Mouse (Mus musculus) liver, embryonic 13.5 days (tissue): ENCODE data around the gene Hnf1a. TPM values are rescaled to one million over a fixed set of nuclear protein-coding genes. Genes with fewer than 3 reads are reported as not detected.

Experiments used
- ATAC-seq: fragments of 200-750 bp; cut with Nextera tagmentation; 2 replicates; pipeline ENCODE4 v1.8.0; 2017; ENCODE audit warnings: low read depth, mild to moderate bottlenecking, moderate number of reproducible peaks, moderate library complexity
- DNase-seq: peaks from one replicate; pipeline ENCODE4 v3.0.0; 2022
- H3K27ac ChIP-seq: fragments of 300-500 bp; sonication (generic); 2 replicates; pipeline ENCODE4 v1.5.1; 2015; ENCODE audit warnings: moderate library complexity, mild to moderate bottlenecking, inconsistent platforms
- H3K27me3 ChIP-seq: fragments of 300-500 bp; sonication (generic); 2 replicates; pipeline ENCODE4 v1.6.1; 2015; ENCODE audit warnings: mild to moderate bottlenecking, inconsistent platforms
- H3K36me3 ChIP-seq: fragments of 300-500 bp; sonication (generic); 2 replicates; pipeline ENCODE4 v1.6.1; 2015; ENCODE audit warnings: mild to moderate bottlenecking, inconsistent platforms
- H3K4me1 ChIP-seq: fragments of 300-500 bp; sonication (generic); replicated peaks from 2 replicates; pipeline ENCODE4 v1.6.1; 2015; ENCODE audit warnings: inconsistent platforms
- H3K4me2 ChIP-seq: fragments of 300-500 bp; sonication (generic); 2 replicates; pipeline ENCODE4 v1.6.1; 2015; ENCODE audit warnings: inconsistent platforms, mild to moderate bottlenecking, moderate library complexity
- H3K4me3 ChIP-seq: fragments of 300-500 bp; sonication (generic); replicated peaks from 2 replicates; pipeline ENCODE4 v1.5.1; 2015; ENCODE audit warnings: mild to moderate bottlenecking, inconsistent platforms
- H3K9ac ChIP-seq: fragments of 300-500 bp; sonication (generic); 2 replicates; pipeline ENCODE4 v1.6.1; 2015; ENCODE audit warnings: mild to moderate bottlenecking, inconsistent platforms
- H3K9me3 ChIP-seq: fragments of 300-500 bp; sonication (generic); replicated peaks from 2 replicates; pipeline ENCODE4 v1.6.1; 2016; ENCODE audit warnings: inconsistent platforms
- WGBS: fragments of 180-500 bp; shearing (Covaris S2); methylation state at CpG from one replicate; pipeline ENCODE4 v1.1.7; 2015; ENCODE audit not compliant: insufficient replicate concordance; 5-methylcytosine and 5-hydroxymethylcytosine counted together
- polyA plus RNA-seq: library from polyadenylated mRNA; unstranded; fragments of >200 nt; fragmentation: Nextera tagmentation; extraction: Ambion mirVana; gene quantifications from 2 replicates; pipeline ENCODE4 v1.2.1, GENCODE M21; 2015

Gene Hnf1a
- polyA plus RNA-seq, 1 experiment from 2014 or later = 2.4 TPM

GRCm38 (mm10) chr5:114979250-114980121 lies 8.6 kb upstream of the Hnf1a start:
- peak overlapping the region; percentile 73 for H3K9ac ChIP-seq
- H3K27me3 ChIP-seq = no peaks in the 10 kb centered on the region
- H3K4me2 ChIP-seq = peak overlapping the region; percentile 86
- no peaks in the 10 kb centered on the region for H3K36me3 ChIP-seq
- H3K4me1 ChIP-seq = peaks cover 46% of the 10 kb centered on the region
- ATAC-seq = peak; percentile 92
- peak overlapping the region; percentile 64 for H3K4me3 ChIP-seq
- peak overlapping the region; percentile 94 for H3K27ac ChIP-seq
- 1% methylated on average over 32 of the region's 32 CpGs for WGBS
- DNase-seq = peak; percentile 77
- no peaks in the 10 kb centered on the region for H3K9me3 ChIP-seq

- WGBS = 5% methylated on average over 6 of the region's 6 CpGs
- H3K4me3 ChIP-seq = peak overlapping the region; percentile 64
- peak overlapping the region; percentile 94 for H3K27ac ChIP-seq
- peaks cover 45% of the 10 kb centered on the region for H3K4me1 ChIP-seq
- H3K4me2 ChIP-seq = peak overlapping the region; percentile 86
- ATAC-seq (no peak), DNase-seq (peak; percentile 49)
- no peaks in the 10 kb centered on the region for H3K27me3 ChIP-seq
- no peaks in the 10 kb centered on the region for H3K9me3 ChIP-seq
- peak overlapping the region; percentile 73 for H3K9ac ChIP-seq
- H3K36me3 ChIP-seq = no peaks in the 10 kb centered on the region
These were observed 8.0 kb upstream of the Hnf1a start for GRCm38 (mm10) chr5:114978888-114979249.

- 64% methylated on average over 11 of the region's 11 CpGs for WGBS
- Histone ChIP-seq H3K4me2 (peak overlapping the region; percentile 86), H3K36me3 (no peaks in the 10 kb centered on the region), H3K9me3 (no peaks in the 10 kb centered on the region), H3K27me3 (no peaks in the 10 kb centered on the region), H3K4me3 (no peak overlapping the region), H3K27ac (no peak overlapping the region), H3K9ac (peak overlapping the region; percentile 73), H3K4me1 (peaks cover 45% of the 10 kb centered on the region)
- ATAC-seq (no peak), DNase-seq (no peak)
These were observed 7.6 kb upstream of the Hnf1a start for GRCm38 (mm10) chr5:114978473-114978872.

GRCm38 (mm10) chr5:114976935-114977334 lies 6.0 kb upstream of the Hnf1a start:
- Histone ChIP-seq H3K4me1 (peaks cover 38% of the 10 kb centered on the region), H3K4me2 (no peak overlapping the region), H3K9me3 (no peaks in the 10 kb centered on the region), H3K27ac (no peak overlapping the region), H3K9ac (no peak overlapping the region), H3K27me3 (no peaks in the 10 kb centered on the region), H3K36me3 (no peaks in the 10 kb centered on the region), H3K4me3 (no peak overlapping the region)
- no peak for ATAC-seq
- DNase-seq = no peak

GRCm38 (mm10) chr5:114973131-114973530 lies 2.2 kb upstream of the Hnf1a start:
- Histone ChIP-seq H3K4me3 (no peak overlapping the region), H3K36me3 (no peaks in the 10 kb centered on the region), H3K9me3 (no peaks in the 10 kb centered on the region), H3K27me3 (peaks cover 16% of the 10 kb centered on the region), H3K27ac (no peak overlapping the region), H3K4me1 (peaks cover 5% of the 10 kb centered on the region; the same call in 1 of the 2 replicates), H3K9ac (no peak overlapping the region), H3K4me2 (no peak overlapping the region)
- 57% methylated on average over 8 of the region's 8 CpGs for WGBS
- DNase-seq (no peak), ATAC-seq (no peak)

- H3K36me3 ChIP-seq = no peaks in the 10 kb centered on the region
- ATAC-seq (no peak), DNase-seq (no peak)
- H3K9me3 ChIP-seq = no peaks in the 10 kb centered on the region
- WGBS = 77% methylated on average over 9 of the region's 9 CpGs
- no peak overlapping the region for H3K4me3 ChIP-seq
- no peak overlapping the region for H3K27ac ChIP-seq
- no peak overlapping the region for H3K4me2 ChIP-seq
- peaks cover 25% of the 10 kb centered on the region for H3K27me3 ChIP-seq
- peaks cover 3% of the 10 kb centered on the region; the same call in 1 of the 2 replicates for H3K4me1 ChIP-seq
- H3K9ac ChIP-seq = no peak overlapping the region
These were observed 1.3 kb upstream of the Hnf1a start for GRCm38 (mm10) chr5:114972201-114972600.

- 45% methylated on average over 13 of the region's 13 CpGs for WGBS
- H3K9me3 ChIP-seq = no peaks in the 10 kb centered on the region
- H3K4me3 ChIP-seq = peak overlapping the region; percentile 51
- DNase-seq (no peak), ATAC-seq (no peak)
- H3K27ac ChIP-seq = peak overlapping the region; percentile 76
- H3K36me3 ChIP-seq = no peaks in the 10 kb centered on the region
- peak overlapping the region; percentile 68 for H3K9ac ChIP-seq
- H3K4me1 ChIP-seq = peaks cover 16% of the 10 kb centered on the region
- H3K4me2 ChIP-seq = peak overlapping the region; percentile 46
- peaks cover 26% of the 10 kb centered on the region for H3K27me3 ChIP-seq
These were observed 1.2 kb downstream of the Hnf1a start for GRCm38 (mm10) chr5:114969609-114970215.

- H3K4me3 ChIP-seq = peak overlapping the region; percentile 51
- WGBS = 30% methylated on average over 4 of the region's 4 CpGs
- peak overlapping the region; percentile 76 for H3K27ac ChIP-seq
- DNase-seq = no peak
- no peaks in the 10 kb centered on the region for H3K9me3 ChIP-seq
- peak overlapping the region; percentile 68 for H3K9ac ChIP-seq
- H3K4me2 ChIP-seq = peak overlapping the region; percentile 46
- peaks cover 26% of the 10 kb centered on the region for H3K27me3 ChIP-seq
- peaks cover 23% of the 10 kb centered on the region for H3K4me1 ChIP-seq
- no peaks in the 10 kb centered on the region for H3K36me3 ChIP-seq
- no peak for ATAC-seq
These were observed 1.8 kb downstream of the Hnf1a start for GRCm38 (mm10) chr5:114969064-114969463.

- peak overlapping the region; percentile 68 for H3K9ac ChIP-seq
- no peaks in the 10 kb centered on the region for H3K36me3 ChIP-seq
- no peak for ATAC-seq
- DNase-seq = no peak
- WGBS = 31% methylated on average over 7 of the region's 7 CpGs
- H3K4me1 ChIP-seq = peaks cover 24% of the 10 kb centered on the region
- H3K27ac ChIP-seq = peak overlapping the region; percentile 76
- H3K9me3 ChIP-seq = no peaks in the 10 kb centered on the region
- peak overlapping the region; percentile 46 for H3K4me2 ChIP-seq
- H3K4me3 ChIP-seq = peak overlapping the region; percentile 51
- peaks cover 26% of the 10 kb centered on the region for H3K27me3 ChIP-seq
These were observed 2.2 kb downstream of the Hnf1a start for GRCm38 (mm10) chr5:114968651-114969050.

- Histone ChIP-seq H3K9me3 (no peaks in the 10 kb centered on the region), H3K36me3 (no peaks in the 10 kb centered on the region), H3K4me1 (peaks cover 24% of the 10 kb centered on the region), H3K9ac (no peak overlapping the region), H3K4me2 (no peak overlapping the region), H3K27me3 (peaks cover 26% of the 10 kb centered on the region), H3K27ac (0 out of 2 replicates have a peak overlapping the region, but pooled peaks have one; percentile 18), H3K4me3 (no peak overlapping the region)
- WGBS = 27% methylated on average over 14 of the region's 14 CpGs
- DNase-seq (no peak), ATAC-seq (no peak)
These were observed 3.2 kb downstream of the Hnf1a start for GRCm38 (mm10) chr5:114967523-114968268.
